Mouse (Mus musculus): ENCODE data around the gene Trim25.
"Not testable (repeated sequence)": the region's sequence is repeated elsewhere in the genome, so short reads cannot be mapped to it uniquely, and the experiment has no call there.

Trim25 gene

DNA sequence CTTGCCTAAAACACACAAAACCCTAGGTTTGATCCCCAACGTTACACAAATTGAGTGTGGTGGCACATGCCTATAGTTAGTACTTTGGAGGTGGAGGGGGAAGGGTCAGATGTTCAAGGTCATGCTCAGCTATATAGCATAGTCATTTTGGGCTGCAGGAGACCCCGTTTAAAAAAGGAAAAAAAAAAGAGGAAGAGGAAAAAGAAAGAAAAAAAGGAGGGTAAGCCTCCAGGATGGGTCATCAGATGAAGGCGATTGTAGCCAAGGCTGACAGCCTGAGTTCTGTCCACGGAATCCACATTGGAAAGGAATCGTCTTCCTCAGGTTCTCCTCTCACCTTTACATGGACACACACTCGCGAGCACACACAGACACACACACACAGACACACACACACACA is 4.7 kb upstream of the Trim25 start:
- DNase-seq (ENCODE audit: low read depth, low spot score): no peak

DNA sequence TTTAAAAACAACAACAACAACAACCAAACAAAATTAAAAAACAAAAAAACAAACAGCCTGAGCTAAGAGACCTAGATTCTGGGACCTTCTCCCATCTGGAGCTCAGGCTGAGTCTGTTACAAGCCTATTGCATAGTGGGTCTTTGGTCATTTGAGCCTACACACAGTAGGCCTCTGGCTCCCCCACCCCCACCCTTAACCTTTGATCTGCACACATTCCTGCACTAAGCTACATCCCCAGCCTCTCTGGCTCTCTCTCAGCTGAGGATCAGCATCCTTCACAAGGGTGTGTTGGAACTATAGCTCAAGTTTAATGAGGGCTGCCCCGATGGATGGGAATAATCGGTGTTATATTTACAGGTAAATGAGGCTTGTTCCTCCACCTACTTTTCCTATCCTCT is 3.6 kb upstream of the Trim25 start:
- no peak for DNase-seq (ENCODE audit: low read depth, low spot score)

DNA sequence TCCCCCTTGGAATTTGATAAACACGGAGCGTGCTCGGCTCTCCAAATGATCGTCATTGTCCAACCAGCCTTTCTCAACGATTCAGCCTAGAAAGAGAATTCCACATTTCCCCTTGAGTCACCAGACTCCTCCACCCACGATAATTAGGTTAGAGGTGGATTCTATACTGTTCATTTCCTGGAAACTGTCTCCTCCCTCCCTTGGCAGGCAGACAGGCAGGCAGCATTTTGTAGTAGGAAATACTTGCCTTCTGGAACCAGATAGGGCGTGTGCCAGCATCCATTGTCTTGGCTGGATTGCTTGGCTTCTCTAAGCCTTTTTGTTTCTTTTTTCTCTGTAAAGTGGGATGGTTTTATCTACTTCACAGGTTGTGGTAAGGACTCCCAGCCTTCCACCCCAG is 2.7 kb upstream of the Trim25 start:
- no peak for DNase-seq (ENCODE audit: low read depth, low spot score)

DNA sequence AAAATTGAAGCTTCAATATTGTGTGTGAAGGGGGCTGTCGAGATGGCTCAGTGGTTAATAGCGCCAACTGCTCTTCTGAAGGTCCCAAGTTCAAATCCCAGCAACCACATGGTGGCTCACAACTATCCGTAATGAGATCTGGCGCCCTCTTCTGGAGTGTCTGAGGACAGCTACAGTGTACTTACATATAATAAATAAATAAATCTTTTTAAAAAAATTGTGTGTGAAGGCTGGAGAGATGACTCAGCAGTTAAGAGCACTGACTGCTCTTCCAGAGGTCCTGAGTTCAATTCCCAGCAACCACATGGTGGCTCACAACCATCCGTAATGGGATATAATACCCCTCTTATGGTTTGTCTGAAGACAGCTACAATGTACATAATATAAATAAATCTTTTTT is 1.8 kb upstream of the Trim25 start:
- not testable (repeated sequence) for DNase-seq (ENCODE audit: low read depth, low spot score)

DNA sequence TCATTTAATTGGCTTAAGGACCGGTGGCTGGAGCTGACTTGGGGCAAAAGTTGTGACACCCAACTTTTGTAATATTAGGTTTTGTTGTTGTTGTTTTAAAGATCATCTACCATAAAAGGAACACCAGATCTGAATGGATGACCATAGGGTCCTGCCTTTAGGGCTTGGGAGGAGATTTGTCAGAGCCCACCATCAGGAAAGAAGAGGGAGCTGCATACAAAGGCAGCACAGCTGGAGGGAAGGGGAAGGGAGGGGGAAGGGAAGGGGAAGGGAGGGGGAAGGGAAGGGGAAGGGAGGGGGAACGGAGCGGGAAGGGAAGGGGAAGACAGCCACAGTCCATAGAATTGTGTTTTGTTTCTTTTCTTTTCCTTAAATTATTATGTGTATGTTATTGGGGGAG is 770 bp upstream of the Trim25 start:
- no peak for DNase-seq (ENCODE audit: low read depth, low spot score)

DNA sequence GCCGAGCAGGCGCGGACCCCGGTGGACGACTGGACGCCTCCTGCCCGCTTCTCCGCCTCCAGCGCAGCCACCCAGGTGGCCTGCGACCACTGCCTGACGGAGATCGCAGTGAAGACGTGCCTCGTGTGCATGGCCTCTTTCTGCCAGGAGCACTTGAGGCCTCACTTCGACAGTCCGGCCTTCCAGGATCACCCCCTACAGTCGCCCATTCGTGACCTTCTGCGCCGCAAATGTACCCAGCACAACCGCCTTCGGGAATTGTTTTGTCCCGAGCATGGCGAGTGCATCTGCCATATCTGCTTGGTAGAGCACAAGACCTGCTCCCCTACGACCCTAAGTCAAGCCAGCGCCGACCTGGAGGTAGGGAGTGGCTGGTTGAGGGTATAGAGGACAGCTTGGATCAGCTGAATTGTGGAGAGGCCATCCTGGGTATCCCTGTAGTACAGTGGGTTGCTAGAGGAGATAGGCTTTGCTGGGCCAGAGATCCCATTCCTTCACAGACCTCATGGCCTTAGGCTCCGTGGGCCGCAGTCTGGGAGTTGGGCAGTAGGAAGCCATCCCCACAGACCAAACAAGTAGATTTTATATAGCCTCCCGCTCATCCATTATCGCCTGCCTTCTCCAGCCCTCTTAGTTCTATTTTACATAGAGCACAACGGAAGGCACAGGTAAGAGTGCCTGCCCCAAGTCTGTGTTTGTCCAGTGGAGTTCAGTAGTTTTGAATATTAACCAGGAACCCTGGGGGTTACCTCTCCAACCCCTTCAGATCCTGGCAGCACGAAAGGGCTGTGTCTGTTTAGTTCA is 749 bp downstream of the Trim25 start:
- DNase-seq (ENCODE audit: low read depth, low spot score): no peak

DNA sequence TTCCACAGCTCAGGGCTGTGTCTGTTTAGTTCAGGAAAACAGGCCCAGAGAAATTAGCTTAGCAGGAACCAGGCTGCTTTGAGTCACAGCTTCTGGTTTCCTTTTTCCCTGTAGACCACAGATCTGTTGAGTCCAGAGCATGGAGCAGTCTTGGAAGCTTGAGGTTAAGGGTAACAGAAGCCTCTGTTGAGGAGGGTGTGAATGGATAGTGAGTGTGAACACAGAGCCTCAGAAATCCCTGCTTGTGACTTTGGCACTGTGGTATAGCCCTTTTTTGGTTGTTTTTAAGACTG is 1.3 kb downstream of the Trim25 start:
- no peak for DNase-seq (ENCODE audit: low read depth, low spot score)

DNA sequence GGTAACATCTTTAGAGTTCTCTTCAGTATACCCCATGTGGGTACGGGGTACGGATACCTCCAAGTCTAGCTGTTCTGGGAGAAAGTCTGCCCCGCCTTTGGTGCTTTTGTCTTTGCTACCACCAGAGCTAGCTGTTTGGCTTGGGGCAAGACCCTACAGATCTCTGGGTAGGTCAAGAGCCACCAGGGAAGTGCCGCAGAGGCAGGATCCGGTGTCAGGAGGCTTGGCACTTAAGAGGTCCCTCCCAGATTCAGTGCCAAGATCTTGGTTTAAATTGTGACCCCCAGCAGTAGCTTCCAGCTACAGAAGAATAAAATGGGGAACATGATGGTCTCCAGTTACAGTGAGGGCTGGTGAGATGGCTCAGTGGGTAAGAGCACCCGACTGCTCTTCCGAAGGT is 2.4 kb downstream of the Trim25 start:
- DNase-seq (ENCODE audit: low read depth, low spot score): no peak

DNA sequence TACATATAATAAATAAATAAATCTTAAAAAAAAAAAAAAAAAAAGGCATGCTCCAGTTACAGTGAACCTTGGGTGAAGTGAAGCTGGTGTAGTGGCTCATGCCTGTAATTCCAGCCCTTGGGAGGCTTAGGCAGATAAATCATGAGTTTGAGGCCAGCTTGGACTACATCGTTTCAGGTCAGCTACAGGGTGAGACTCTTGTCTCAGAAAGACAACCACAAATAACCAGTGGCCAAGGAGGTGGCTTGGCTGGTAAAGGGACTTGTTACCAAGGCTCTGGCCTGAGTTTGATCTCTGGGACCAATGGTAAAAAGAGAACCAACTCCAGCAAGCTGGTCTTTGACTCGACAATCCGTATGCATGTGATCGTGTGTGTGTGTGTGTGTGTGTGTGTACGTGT is 2.9 kb downstream of the Trim25 start:
- no peak for DNase-seq (ENCODE audit: low read depth, low spot score)

DNA sequence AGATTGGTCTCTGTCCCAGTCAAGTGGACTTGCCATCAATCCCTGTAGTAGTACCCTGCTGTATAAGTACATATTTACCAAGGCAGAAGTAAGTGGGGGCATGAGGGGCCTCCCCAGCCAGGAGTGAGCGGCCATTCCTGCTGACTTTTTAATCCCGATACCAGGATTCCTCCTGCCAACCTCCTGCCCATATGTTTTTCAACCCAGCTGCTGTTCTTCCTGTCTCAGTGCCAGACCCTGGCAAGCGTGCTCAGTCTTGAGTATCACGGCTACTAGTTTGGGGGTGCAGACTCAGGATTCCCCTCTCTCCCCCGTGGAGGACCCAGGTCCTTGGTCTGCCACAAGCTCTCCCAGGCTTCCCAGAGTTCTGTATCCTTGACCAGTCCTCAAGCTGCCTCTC is 3.4 kb downstream of the Trim25 start:
- no peak for DNase-seq (ENCODE audit: low read depth, low spot score)

DNA sequence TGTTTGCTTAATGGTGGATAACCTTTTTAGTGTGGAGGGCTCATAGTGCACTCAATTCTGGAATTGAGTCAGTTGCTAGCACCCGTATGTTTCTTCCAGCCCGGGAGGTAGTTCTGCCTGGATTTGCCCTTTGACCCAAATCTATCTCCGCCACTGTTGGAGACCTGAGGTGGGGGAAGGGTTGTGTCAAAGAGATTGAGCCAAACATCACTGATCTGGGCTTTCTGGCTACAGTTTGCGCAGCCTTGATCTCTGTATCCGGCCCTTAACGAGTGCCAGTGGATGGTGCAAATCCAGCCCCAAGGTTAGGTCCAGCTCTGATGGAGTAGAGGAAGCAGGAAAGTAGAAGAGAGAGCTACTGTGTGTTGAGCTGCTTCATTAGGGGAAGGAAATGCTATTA is 3.9 kb downstream of the Trim25 start:
- DNase-seq (ENCODE audit: low read depth, low spot score): no peak

DNA sequence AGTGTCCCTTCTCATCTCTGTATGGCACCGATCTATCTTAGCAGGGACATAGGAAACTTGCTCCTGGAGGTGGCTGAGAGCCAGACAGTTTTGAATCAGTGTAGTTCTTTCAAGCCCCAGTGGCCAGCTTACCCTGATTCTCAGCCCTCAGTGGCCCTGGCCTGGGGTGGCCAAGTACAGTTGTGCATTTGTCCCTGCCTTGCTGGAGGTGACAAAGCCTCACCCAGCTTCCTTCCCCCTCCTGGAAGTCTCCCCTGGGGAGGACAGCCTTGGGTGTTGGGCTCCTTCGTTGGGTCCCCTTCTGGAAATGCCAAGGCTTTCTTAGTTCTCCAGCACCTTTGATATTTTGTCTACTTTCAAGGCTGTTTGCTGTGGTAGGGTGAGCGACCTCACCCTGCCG is 4.5 kb downstream of the Trim25 start:
- no peak for DNase-seq (ENCODE audit: low read depth, low spot score)

DNA sequence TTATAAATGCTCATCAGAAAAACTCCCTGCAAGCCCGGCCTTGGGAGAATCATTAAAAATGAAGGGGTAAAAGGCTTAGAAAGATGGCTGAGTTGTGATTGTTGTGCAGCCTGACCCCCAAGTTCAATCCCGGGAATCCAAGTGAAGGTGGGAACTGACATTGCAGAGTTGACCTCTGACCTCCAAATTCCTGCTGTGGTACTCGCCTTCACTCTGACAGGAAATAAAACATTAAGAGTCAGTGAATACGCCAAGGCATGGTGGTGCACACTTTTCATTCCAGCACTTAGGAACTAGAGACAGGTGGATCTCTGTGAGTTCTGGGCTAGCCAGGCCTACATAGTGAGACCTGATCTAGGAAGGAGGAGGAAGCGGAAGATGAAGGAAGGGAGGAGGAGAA is 6.3 kb downstream of the Trim25 start:
- DNase-seq (ENCODE audit: low read depth, low spot score): no peak

DNA sequence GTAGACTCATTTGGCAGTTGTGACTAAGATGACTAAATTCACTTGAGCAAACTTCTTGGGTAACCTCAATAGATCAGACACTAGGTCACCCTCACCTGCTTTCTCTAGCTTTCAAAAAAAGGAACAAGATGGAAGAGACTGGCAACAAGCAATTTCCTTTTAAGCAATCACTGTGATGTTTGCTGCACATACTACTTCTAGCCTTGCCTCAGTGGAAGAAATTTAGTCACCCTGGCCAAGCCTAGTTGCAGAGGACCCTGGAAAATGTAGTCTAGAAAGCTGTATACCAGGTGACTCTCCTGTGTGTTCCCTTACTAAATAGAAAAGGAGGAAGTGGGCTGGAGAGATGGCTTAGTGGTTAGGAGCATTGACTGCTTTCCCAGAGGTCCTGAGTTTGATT is 7.2 kb downstream of the Trim25 start:
- no peak for DNase-seq (ENCODE audit: low read depth, low spot score)

DNA sequence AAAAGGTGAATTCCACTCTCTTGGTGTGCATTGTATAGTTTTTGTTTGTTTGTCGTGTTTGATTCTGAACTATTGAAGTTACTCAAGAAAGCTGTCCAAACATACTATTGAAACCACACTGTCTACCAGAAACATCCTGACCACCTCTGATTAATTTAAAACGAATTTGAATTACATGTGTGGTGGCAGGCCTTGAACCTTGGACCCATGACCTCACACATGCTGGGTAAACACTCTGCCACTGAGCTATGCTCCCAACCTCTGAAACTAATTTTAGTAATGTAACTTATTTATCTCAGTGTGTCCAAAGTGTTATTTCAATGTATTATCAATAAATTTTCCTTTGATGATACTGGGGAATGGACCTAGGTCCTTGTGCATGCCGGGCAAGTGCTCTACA is 8.4 kb downstream of the Trim25 start:
- no peak for DNase-seq (ENCODE audit: low read depth, low spot score)

DNA sequence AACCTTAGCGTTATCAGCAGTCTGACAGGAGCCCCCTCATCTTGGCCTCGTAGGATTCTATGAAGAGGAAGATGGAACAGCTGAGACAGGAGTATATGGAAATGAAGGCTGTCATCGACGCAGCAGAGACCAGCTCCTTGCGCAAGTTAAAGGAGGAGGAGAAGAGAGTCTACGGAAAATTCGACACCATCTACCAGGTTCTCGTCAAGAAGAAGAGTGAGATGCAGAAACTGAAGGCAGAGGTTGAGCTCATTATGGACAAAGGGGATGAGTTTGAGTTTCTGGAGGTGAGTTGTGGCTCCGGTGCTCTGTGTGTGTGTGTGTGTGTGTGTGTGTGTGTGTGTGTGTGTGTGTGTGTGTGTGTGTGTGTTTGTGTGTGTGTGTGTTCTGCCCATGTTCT is 9.9 kb downstream of the Trim25 start:
- DNase-seq (ENCODE audit: low read depth, low spot score): no peak

DNA sequence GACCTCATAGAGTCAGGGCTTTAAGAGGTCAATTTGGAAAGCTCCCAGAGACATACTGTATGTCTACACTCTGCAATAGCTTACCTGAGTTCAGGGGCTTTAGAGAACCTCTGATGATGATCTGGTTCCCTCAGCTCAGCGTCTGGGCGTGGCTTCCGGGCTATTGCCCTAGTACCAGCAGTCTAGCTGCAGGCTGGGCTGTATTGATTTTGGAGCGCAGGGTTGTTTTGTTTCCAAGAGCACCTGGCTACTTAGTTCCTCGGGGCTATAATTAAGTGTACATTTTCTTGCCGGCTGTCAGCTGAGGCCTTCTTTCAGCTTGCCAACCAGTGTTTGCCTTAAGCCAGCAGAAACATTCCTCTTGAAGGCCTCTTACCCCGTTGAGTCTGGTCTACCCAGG is 10.3 kb downstream of the Trim25 start:
- DNase-seq (ENCODE audit: low read depth, low spot score): no peak

DNA sequence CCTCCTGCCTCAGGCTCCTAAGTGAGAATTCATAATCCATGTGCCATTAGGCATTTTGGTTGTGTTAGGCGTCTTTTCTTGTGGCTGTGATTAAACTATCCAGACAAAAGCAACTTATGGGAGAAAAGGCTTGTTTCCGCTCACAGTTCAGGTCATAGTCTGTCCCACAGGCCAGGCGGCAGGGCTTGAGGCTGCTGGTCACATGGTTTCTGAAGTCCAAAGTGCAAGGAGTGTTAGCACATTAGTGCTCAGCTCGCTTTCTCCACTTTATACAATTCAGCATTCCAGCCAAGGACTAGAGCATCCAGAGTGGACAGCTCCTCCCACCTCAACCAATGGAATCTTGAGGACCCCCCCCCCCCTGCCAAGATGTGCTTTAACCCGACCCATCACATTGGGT is 13.1 kb downstream of the Trim25 start:
- DNase-seq (ENCODE audit: low read depth, low spot score): no peak

DNA sequence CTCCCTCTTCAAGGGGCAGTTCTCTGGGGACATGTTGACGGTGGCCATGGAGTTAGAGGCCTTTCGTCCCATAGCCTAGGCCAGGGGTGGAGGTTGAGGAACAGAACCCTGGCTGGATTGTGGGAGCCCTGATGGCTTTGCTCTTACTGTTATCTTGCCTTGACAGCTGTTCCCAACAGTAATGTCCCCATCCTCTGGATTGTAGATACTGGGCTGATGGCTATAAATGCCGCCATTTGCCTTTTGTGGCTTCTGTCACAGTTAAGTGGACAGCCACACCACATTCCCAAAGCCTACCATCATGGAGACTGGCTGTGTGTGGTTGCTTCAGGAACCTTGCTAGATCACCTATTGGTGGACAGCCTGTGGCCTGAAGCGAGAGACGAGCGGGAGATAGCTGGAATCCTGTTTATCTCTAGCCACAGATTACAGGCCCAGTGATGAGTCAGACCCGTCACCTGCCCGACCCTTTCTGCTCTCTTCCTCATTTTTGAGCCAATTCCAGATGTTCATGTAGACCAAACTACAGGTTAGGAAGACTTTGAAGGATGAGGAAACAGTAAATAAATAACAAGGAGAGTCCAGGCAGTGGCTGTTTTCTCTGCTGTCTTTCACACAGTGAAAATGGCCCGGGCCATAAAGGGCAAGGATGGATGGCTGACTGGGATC is 18.5 kb downstream of the Trim25 start:
- DNase-seq (ENCODE audit: low read depth, low spot score): no peak

DNA sequence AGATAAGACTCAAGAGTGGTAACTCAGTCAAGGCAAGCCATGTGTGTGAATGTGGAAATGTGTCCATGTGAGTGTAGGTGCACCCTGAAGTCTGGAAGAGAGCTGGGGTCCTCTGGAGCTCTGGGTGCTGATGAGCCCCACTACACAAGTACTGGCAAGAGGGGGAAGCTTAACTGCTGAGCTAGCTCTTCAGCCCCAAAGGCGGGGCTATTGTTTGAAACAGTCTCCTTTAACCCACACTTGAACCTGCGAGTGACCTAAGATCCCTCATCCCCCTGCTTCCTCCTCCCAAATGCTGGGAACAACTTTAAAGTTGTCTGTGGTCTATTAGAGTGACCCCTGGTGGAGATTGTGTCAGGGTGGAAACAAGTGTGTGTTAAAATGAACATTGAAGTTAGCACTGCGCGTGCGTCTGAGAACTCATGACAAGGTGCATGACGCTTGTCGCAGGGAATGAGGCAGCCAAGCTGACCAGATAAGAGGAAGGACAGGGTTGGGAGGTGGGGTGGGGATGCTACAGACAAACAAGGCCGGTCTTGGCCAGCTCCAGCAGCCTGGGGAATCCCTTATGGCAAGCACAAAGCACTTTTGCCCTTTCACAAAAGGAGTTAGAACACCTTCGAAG is 21.6 kb downstream of the Trim25 start:
- no peak for DNase-seq (ENCODE audit: low read depth, low spot score)

DNA sequence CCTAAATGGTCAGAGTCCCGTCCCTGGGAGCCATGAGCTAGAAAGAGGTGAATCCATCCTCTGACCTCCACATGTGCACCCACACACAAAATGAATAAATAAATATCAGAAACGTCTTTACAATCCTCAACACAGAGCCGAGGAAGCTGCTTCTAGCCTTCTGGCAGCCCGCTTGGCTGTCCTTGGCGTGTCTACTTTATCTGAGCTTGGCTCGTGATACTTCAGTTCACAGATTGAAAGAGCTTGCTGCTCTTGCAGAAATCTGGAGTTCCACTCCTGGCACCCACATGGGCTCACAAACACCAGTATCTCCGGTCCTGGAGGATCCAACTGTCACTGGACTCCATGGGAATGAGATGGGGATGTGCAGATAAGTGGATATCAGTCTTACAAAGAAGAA is 22.5 kb downstream of the Trim25 start:
- DNase-seq (ENCODE audit: low read depth, low spot score): no peak

DNA sequence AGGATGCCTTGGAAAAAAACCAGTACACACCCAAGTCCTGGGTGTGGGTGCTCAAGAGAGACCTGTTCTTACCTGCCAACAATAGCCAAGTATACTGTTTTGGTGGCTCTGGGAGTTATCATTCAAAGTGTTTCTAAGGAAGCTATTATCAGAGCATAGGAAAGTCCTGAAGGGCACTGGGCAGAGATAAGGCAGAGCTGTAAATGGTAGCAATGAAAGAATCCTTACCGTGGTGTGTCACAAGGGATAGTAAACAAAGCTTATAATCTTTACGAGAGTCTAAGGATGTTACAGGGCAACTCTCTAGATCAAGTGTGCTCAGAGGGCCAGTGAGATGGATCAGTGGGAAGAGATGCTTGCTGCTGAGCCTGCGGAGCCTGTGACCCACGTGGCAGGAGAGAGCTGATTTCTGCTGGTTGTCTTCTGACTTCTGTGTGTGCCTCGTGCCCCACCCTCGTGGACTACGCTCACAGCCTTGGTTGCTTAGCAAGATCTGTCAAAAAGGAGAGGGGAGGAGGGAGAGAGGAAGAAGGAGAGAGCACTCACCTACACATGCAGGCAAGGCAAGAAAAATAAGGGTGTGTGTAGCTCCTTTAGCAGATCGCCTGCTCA is 23.1 kb downstream of the Trim25 start:
- no peak for DNase-seq (ENCODE audit: low read depth, low spot score)

DNA sequence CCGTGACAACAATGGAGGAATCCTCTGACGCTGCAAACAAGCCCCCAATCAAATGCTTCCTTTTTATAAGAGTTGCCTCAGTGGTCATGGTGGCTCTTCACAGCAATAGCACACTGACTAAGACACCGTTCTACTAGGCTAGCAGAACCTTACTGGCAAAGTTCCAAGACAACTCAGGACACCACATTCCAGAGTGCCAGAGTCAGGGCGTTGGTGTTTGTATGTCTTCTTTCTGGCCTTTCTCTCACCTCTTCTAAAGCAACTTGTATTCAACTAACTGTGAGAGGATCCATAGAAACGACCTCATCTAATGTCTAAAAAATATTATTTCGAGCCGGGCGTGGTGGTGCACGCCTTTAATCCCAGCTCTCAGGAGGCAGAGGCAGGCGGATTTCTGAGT is 24.3 kb downstream of the Trim25 start:
- no peak for DNase-seq (ENCODE audit: low read depth, low spot score)

All from embryo, embryonic 11.5 days (tissue).